Mouse (Mus musculus) adrenal gland (tissue): ENCODE measurements at regions not wholly inside any gene's neighbourhood (a gene's known extent, or its start where the extent isn't known, plus 50 kb on each side); places are given as distances from the start of the nearest gene placed in this dataset.

Experiments
- intact Hi-C: fragments of 180-260 bp; cut with DNase I; formaldehyde crosslinking; loops from one replicate; pipeline ENCODE4 v1.15.1; 2025

DNA sequence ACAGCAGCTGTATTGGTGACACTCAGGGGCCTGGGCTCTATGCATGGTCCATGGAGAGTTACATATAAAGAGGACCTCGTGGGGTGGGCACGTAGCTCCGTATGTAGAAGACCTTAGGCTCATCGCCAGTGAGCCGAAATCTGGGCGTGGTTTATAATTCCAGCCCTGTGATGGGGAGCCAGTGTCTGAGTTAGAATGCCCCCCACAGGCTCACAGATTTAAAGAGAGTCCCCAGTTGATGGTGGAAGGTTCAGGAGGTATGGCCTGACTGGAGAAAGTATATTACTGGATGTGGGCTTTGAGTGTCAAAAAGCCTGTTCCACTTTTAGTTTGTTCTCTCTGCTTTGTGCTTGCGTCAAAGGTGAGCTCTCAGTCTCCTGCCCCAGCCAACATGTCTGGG, 54.8 kb downstream of the 1700122O11Rik start:
- intact Hi-C loops: no loop called here

DNA sequence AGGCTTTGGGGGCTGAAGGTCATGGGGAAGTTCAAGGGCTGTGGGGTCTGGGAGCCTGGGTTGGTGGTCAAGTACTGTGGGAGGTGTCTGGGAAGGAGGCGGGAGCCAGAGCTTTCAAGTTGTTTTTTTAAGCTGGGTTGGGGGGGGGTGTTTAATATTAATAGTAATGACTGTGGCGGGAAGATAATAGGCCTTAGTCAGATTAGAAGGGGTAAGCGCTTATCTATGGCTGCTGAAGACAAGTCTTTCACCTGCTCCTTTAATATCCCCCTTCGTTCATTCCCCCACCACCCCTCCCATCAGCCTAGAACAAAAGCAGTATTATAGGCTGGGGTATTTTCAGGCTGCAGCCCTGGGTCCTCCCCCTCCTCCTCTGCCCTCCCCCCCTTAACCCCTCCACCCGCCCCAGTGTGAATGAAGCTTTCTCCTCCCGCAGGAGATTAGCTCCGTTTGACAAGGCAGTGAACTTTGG, 56.5 kb downstream of the 1700122O11Rik start:
- intact Hi-C loops: no loop called here

DNA sequence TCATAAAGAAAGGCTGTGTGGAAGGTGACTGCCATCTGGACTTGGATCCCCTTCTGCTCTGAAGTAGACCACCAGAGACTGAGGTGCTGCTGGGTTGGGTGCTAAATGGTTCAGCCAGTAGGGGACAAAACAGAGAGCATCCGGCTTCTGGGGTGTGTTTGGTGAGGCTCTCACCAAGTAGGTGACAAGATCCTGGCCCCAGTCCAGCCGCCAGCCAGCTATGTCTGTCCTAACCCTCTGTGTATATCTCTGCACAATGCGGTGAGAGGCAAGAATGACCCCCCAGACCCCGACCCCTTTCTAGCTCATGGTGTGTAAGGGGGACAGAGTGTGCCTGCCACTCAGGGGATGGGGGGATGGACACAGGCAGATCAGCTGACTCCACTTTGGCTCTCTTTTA, 54.8 kb upstream of the Foxp4 start:
- intact Hi-C loops: loop anchor here (10.0 kb wide), 1 partner anchor 54 kb away; the partner anchor contains the start of gene Foxp4

DNA sequence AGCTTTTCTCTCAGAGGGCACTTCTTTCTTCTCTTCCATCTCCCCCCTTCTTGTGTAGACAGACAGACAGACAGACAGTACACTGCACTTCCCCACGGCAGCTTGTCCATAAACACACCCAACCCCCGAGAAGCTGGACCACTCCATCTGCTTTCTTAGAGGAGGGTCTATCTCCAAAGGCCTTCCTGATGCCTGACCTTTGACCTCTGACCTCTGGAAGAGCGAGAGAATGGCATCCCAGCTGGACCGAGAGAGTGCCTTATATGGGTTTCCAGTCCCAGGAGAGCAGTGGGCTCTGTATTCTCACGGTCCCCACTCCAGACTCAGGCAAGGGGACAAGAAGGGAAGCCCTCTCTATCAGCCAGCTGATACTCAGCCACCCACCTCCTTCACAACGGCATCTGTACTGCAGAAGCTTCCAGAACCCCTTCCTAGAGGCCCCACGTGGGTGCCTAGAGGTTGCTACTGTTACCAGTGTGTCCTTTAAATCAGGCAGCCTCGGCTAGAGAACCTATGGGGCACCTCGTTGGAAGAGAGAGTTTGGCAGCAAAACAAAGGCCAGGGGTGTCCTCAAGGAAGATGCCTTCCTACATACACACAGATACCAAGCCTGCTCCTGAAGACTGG, 54.1 kb upstream of the Foxp4 start:
- intact Hi-C loops: loop anchor here (10.0 kb wide), 1 partner anchor 54 kb away; the partner anchor contains the start of gene Foxp4

DNA sequence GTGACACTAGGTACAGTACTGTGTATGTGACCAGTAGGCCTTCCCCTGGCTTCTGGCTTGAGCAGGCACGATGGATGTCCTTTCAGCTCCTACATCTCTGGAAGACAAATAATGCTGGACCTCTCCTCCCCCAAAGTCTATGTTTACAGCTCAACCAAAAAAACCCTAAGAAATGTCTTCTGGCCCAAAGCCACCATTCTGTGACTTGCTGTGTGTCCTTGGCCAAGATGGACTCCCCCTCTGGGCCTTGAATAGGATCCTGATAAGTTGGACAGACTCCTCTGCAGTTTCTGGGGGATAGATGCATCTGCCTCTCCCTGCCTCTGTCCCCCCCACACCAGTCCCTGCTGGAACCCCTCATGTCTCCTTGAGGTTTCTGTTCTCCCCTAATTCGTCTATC, 53.6 kb upstream of the Foxp4 start:
- intact Hi-C loops: loop anchor here (10.0 kb wide), 1 partner anchor 53 kb away; the partner anchor contains the start of gene Foxp4

DNA sequence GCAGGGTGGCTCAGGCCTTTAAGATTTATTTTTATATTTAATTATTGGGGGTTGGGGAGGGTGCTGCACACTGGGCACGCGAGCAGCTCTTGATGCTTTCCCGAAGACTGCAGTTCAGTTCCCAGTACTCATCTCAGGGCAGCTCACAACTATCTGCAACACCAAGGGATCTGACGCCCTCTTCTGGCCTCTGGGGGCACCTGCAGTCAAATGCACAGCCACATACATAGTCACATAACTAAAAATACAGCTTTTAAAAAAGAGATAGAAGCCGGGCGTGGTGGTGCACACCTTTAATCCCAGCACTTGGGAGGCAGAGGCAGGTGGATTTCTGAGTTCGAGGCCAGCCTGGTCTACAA, 52.5 kb upstream of the Foxp4 start:
- intact Hi-C loops: loop anchor here (10.0 kb wide), 1 partner anchor 52 kb away; the partner anchor contains the start of gene Foxp4

DNA sequence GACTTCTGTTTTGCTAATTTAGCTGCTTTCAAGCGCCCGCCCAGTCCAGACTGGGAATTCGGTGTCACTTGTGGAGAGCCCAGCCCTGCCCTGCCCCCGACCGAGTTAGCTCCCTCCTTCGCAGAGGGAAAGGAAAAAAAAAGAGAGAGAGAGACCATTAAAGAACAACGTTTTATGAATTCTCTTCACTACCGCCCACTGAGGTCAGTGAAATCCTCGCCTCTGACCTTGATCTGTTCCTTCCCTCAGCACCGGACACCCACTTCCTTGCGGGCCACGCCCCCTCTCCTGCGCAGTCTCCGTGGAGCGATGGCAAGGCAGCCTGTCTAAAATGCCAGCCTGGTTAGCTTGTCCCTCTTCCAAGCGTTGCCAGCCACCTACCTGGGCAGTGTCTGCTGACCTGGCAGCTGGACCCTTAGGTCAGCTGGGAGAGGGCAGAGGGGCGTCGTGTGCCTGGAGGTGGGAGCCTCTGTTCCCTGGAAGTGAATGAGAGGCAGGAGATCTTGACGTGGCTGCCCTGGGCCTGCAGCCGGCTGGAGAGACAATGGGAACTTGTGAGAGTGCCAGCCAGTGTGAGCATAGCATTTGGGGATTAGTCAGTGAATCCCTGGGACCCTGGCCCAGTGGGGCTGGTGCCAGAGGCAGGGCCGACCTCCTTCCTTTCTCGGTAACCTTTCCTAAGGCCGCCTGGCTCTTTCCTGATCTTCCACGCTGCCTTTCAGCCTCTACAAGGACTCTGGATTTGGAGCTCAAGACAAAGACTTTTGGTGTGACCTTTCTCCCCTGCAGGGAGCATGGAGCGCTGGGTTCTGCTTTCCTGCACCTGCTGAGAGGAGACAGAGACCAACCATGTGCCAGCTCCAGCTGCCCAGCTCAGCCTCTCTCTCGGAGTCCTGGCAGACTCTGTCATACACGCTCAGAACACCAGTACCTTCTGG, 51.9 kb upstream of the Foxp4 start:
- intact Hi-C loops: loop anchor here (10.0 kb wide), 1 partner anchor 52 kb away; the partner anchor contains the start of gene Foxp4

DNA sequence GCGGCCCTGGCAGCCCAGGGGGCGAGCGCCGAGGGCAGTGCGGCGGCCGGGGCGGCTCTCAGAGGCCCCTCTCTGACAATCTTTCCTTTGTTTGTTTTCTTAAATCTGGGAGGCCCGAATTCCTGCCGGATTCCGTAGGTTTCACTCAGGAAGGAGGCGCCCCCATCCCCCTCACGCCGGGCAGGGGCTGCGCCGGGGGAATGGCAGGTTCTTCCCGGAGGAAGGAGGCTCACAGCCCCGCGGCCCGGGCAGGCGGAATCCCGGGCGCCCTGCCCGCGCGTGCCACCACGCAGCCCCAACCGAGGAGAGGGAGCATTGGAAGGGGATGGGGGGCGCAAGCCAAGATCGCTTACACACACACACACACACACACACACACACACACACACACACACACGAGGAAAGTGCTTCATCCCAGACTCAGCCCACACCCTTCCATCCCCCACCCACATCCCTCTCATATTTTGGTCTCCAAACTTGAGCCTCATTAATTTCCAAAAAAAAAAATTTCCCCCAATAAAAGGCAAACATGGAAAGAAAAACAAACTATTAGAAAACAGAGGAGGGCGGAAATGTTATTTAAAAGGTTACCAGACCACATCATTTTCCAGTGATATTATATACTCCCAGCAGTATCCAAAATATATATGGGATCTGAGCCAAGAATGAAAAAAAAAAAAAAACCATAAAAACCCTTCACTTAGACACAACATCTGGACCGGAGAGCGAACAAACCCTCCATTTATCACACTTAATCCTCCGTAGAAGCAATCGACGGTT, 51.0 kb upstream of the Foxp4 start:
- intact Hi-C loops: loop anchor here (10.0 kb wide), 1 partner anchor 51 kb away; the partner anchor contains the start of gene Foxp4

DNA sequence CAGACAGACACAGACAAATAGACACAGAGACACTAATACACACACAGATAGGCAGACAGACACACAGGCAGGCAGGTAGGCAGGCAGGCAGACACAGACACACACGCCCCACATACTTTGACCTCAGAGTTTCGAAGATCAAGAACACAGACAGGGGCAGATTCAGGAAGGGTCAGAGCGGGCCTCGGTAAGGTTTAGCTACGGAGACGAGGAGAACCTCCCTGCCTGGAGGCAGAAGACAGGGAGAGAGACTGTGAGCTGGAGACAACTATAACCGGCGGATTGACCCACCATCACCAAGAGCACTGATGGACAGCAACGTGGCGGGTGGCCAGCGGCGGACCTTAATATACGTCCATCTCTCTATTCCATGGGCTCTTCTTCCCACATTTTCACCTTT, 50.1 kb upstream of the Foxp4 start:
- intact Hi-C loops: loop anchor here (10.0 kb wide), 1 partner anchor 50 kb away; the partner anchor contains the start of gene Foxp4
